Mouse (Mus musculus): ENCODE measurements around the gene Myadml2. TPM values are rescaled to one million over a fixed set of nuclear protein-coding genes. Genes with fewer than 3 reads are reported as not detected.

The Myadml2 gene
- polyA plus RNA-seq, 1 experiment, result 0.83 TPM

DNA sequence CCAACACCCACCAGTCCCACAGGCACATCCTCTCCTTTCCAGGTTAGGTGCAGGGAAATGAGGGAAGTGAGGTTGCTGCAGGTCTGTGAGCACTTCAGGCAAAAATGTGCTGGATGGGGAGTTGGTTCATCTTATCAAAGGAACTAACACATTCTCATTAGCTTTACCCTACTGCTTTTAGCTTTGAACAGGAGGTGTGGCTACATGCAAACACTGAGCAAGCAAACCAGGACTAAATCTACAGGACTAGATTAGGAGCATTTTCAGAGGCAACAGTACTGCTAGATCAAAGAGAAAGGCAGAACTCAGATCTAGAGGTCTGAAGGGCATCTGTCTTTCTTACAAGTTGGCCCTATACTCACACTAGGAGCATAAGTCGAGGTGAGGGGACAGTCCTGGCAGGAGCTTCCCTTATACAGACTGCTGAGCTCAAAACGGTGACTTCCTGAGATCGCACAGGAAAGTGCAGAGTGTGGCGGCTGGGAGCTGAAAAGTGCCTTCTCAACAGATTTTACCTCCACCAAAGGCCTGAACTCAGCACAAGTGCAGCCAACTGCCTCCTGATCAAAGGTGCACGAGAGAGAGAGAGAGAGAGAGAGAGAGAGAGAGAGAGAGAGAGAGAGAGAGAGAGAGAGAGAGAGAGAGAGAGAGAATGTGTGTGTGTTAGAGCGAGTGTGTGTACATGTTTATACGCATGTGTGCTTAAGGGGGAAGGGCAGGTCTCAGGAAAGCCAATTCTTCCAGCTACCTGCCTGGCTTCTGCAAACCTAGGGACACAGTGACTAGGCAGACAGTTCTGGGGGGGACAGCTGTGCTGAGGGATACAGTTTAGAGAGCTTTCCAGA is 16.9 kb downstream of the Myadml2 start:
- H3K27me3 ChIP-seq (ENCODE audit: control insufficient read depth, insufficient read depth, low read length), result no peaks in the 10 kb centered on the region
- peaks cover 45% of the 10 kb centered on the region for H3K4me1 ChIP-seq (ENCODE audit: control insufficient read depth, insufficient read depth, insufficient read length)
- no peak for TF ChIP-seq POLR2A (IDR thresholded peaks at IDR 0.05; ENCODE audit: low read depth, low read length)
- TF ChIP-seq CTCF (IDR thresholded peaks at IDR 0.05; ENCODE audit: extremely low read depth, insufficient read depth, insufficient read length, insufficient replicate concordance), result no peak
- H3K4me3 ChIP-seq (ENCODE audit: extremely low read depth, insufficient read depth, insufficient read length), result no peak overlapping the region
- DNase-seq (ENCODE audit: low read depth in 1 of 2, low spot score in 2 of 2), result no peak
- 11% methylated on average over 7 of the region's 7 CpGs for WGBS
- H3K27ac ChIP-seq (ENCODE audit: insufficient read depth, low read length), result peak overlapping the region; percentile 80
- H3K36me3 ChIP-seq (ENCODE audit: control insufficient read depth, insufficient read depth, low read length), result 0 out of 2 replicates have a peak, but pooled peaks cover 1% of the 10 kb centered on the region

- no peak overlapping the region for H3K4me3 ChIP-seq (ENCODE audit: extremely low read depth, insufficient read depth, insufficient read length)
- H3K36me3 ChIP-seq (ENCODE audit: control insufficient read depth, insufficient read depth, low read length), result 0 out of 2 replicates have a peak, but pooled peaks cover 1% of the 10 kb centered on the region
- H3K27ac ChIP-seq (ENCODE audit: insufficient read depth, low read length), result peak overlapping the region; percentile 80
- H3K4me1 ChIP-seq (ENCODE audit: control insufficient read depth, insufficient read depth, insufficient read length), result peaks cover 47% of the 10 kb centered on the region
- WGBS, result 28% methylated on average over 5 of the region's 5 CpGs
- no peak for DNase-seq (ENCODE audit: low read depth in 1 of 2, low spot score in 2 of 2)
- no peak for TF ChIP-seq CTCF (IDR thresholded peaks at IDR 0.05; ENCODE audit: extremely low read depth, insufficient read depth, insufficient read length, insufficient replicate concordance)
- no peaks in the 10 kb centered on the region for H3K27me3 ChIP-seq (ENCODE audit: control insufficient read depth, insufficient read depth, low read length)
These were observed 17.5 kb downstream of the Myadml2 start for GRCm38 (mm10) chr11:120630401-120630871.

DNA sequence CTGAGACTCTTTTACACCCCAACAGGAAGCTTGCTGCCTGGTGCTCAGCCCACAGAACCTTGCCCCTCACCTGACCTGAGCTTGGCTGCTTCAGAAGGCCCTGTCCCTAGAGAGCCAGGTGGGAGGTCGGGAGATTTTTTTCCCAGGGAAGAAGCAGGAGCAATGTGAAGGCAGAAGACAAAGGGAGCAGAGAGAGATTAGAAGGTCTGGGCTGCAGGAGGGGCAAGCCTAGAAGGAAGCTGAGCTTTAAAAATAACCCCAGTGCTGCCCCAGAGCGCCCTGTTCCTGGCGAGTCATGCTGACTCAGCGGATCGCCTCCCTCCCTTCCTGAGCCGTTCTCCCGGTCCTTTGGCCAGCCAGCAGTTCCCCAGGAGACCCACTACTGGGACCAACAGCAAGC is 18.0 kb downstream of the Myadml2 start:
- Histone ChIP-seq H3K4me3 (ENCODE audit: extremely low read depth, insufficient read depth, insufficient read length) (peak overlapping the region; percentile 56), H3K36me3 (ENCODE audit: control insufficient read depth, insufficient read depth, low read length) (0 out of 2 replicates have a peak, but pooled peaks cover 1% of the 10 kb centered on the region), H3K27me3 (ENCODE audit: control insufficient read depth, insufficient read depth, low read length) (no peaks in the 10 kb centered on the region), H3K27ac (ENCODE audit: insufficient read depth, low read length) (peak overlapping the region; percentile 80), H3K4me1 (ENCODE audit: control insufficient read depth, insufficient read depth, insufficient read length) (peaks cover 51% of the 10 kb centered on the region)
- TF ChIP-seq CTCF (IDR thresholded peaks at IDR 0.05; ENCODE audit: extremely low read depth, insufficient read depth, insufficient read length, insufficient replicate concordance) (no peak), POLR2A (IDR thresholded peaks at IDR 0.05; ENCODE audit: low read depth, low read length) (no peak)
- WGBS, result 13% methylated on average over 7 of the region's 7 CpGs
- no peak for DNase-seq (ENCODE audit: low read depth in 1 of 2, low spot score in 2 of 2)

- peak; percentile 34 for TF ChIP-seq POLR2A (IDR thresholded peaks at IDR 0.05; ENCODE audit: low read depth, low read length)
- no peak for TF ChIP-seq CTCF (IDR thresholded peaks at IDR 0.05; ENCODE audit: extremely low read depth, insufficient read depth, insufficient read length, insufficient replicate concordance)
- peaks cover 51% of the 10 kb centered on the region for H3K4me1 ChIP-seq (ENCODE audit: control insufficient read depth, insufficient read depth, insufficient read length)
- H3K27ac ChIP-seq (ENCODE audit: insufficient read depth, low read length), result peak overlapping the region; percentile 80
- H3K36me3 ChIP-seq (ENCODE audit: control insufficient read depth, insufficient read depth, low read length), result 0 out of 2 replicates have a peak, but pooled peaks cover 1% of the 10 kb centered on the region
- H3K27me3 ChIP-seq (ENCODE audit: control insufficient read depth, insufficient read depth, low read length), result no peaks in the 10 kb centered on the region
- peak overlapping the region; percentile 56 for H3K4me3 ChIP-seq (ENCODE audit: extremely low read depth, insufficient read depth, insufficient read length)
- peak in 1 of 2 experiments; percentile 47 for DNase-seq (ENCODE audit: low read depth in 1 of 2, low spot score in 2 of 2)
- 12% methylated on average over 23 of the region's 23 CpGs for WGBS
These were observed 18.6 kb downstream of the Myadml2 start for GRCm38 (mm10) chr11:120629341-120629730.

DNA sequence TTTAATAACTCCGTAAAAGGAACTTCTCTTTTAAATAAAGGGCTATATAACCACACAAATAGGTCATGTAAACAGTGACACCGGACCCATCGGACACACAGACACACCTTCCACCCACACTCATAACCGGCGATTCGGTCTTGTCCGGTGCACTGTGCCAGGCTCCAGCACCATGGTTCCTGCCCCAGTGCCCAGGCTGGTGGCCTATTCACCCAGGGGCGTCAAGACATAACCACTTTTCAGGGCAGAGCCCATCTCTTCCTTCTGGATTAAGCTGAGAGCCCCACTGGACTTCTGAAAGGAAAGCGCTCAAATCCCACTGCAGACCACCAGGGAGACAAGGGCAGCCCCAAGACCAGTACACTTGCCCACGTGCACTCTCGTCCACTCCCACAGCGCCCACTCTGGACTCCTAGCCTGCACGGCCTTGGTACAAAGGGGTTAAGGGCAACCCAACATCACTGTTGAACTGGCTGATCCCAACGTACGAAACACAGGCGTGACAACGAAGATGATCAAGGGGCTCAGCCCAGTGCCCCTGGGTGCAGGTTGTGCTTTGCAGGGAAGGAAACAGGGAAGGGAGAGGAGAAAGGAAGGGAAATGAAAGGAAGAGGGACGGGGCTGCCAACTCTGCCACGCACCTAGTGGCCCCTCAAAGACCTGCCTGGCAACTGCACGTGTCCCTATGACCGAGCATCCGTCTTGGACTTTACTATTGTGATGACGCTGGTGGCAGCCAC is 19.2 kb downstream of the Myadml2 start:
- H3K36me3 ChIP-seq (ENCODE audit: control insufficient read depth, insufficient read depth, low read length), result 0 out of 2 replicates have a peak, but pooled peaks cover 1% of the 10 kb centered on the region
- no peak overlapping the region for H3K27ac ChIP-seq (ENCODE audit: insufficient read depth, low read length)
- peaks cover 53% of the 10 kb centered on the region for H3K4me1 ChIP-seq (ENCODE audit: control insufficient read depth, insufficient read depth, insufficient read length)
- no peak for DNase-seq (ENCODE audit: low read depth in 1 of 2, low spot score in 2 of 2)
- 79% methylated on average over 23 of the region's 23 CpGs for WGBS
- H3K27me3 ChIP-seq (ENCODE audit: control insufficient read depth, insufficient read depth, low read length), result no peaks in the 10 kb centered on the region
- no peak for TF ChIP-seq POLR2A (IDR thresholded peaks at IDR 0.05; ENCODE audit: low read depth, low read length)
- no peak for TF ChIP-seq CTCF (IDR thresholded peaks at IDR 0.05; ENCODE audit: extremely low read depth, insufficient read depth, insufficient read length, insufficient replicate concordance)
- H3K4me3 ChIP-seq (ENCODE audit: extremely low read depth, insufficient read depth, insufficient read length), result 0 out of 2 replicates have a peak overlapping the region, but pooled peaks have one; percentile 56

DNA sequence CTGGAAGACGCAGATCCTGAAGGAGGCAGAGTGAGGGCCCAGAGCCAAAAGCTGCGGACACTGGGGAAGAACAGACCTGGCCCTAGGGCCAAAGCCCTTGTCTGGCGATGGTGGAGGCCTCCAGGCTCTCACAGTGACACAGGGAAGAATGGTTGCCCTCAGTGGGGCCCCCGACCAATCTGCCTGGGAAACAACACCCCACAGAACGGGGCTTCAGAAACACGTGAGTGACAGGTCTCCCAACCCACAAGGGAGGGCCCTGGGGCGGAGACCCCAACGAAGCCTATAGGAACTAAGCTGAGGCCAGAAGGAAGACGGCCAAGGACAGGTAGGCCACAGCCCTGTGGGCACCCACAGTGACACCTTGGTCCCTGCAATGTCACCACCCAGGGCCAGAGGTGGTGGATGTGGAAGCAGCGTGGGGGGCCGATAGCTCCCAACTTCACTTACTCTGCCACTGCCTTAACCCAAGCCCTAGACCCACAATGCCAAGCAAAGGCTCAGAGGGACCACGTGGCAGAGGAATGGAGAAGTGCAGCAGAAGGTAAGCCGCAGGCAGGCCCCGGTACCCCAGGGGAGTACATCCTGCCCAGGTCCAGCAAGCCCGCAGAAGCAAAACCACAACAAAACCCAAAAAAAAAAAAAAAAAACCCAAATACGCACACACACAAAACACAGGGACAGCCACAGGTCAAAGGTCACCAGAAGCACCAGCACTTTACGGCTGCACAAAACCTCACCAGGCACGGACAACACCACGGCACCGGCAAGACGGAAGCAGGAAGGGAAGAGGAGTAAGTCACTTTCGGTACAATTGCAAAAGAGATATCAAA is 20.3 kb downstream of the Myadml2 start:
- Histone ChIP-seq H3K36me3 (ENCODE audit: control insufficient read depth, insufficient read depth, low read length) (peaks cover 6% of the 10 kb centered on the region), H3K4me1 (ENCODE audit: control insufficient read depth, insufficient read depth, insufficient read length) (peaks cover 53% of the 10 kb centered on the region), H3K27me3 (ENCODE audit: control insufficient read depth, insufficient read depth, low read length) (no peaks in the 10 kb centered on the region), H3K27ac (ENCODE audit: insufficient read depth, low read length) (peak overlapping the region; percentile 81), H3K4me3 (ENCODE audit: extremely low read depth, insufficient read depth, insufficient read length) (peak overlapping the region; percentile 35; the same call in 1 of the 2 replicates)
- TF ChIP-seq CTCF (IDR thresholded peaks at IDR 0.05; ENCODE audit: extremely low read depth, insufficient read depth, insufficient read length, insufficient replicate concordance) (no peak), POLR2A (IDR thresholded peaks at IDR 0.05; ENCODE audit: low read depth, low read length) (no peak)
- WGBS, result 16% methylated on average over 22 of the region's 22 CpGs
- DNase-seq (ENCODE audit: low read depth in 1 of 2, low spot score in 2 of 2), result peak; percentile 70 to 72
